Mouse (Mus musculus) megakaryocyte-erythroid progenitor cell, adult 5-6 weeks (primary cell): Measurements from ENCODE around the gene Kcnh5. TPM values are rescaled to one million over a fixed set of nuclear protein-coding genes. Genes with fewer than 3 reads are reported as not detected.

Experiments used
- ATAC-seq: replicated peaks from 2 replicates; pipeline ENCODE4 v1.8.0; 2016; ENCODE audit warnings: mild to moderate bottlenecking, inconsistent platforms; ENCODE audit not compliant: severe bottlenecking, poor library complexity, low FRiP score, low TSS enrichment
- total RNA-seq, 2 experiments: library from RNA; stranded (forward) in 1 of 2; stranded (reverse) in 1 of 2; fragments of 200-1000, 215-1000 nt in 1 of 2; fragments of >200 nt in 1 of 2; fragmentation: Nextera tagmentation in 1 of 2; gene quantifications; 2 replicates each; pipeline ENCODE4 v1.2.3; 2014 to 2017

The Kcnh5 gene
- total RNA-seq, 2 experiments from 2014 or later: not detected

GRCm38 (mm10) chr12:74969420-74969819 lies 207.7 kb downstream of the Kcnh5 start:
- ATAC-seq: no peak

- ATAC-seq: no peak
Measured at GRCm38 (mm10) chr12:74966266-74966665, 210.9 kb downstream of the Kcnh5 start.

DNA sequence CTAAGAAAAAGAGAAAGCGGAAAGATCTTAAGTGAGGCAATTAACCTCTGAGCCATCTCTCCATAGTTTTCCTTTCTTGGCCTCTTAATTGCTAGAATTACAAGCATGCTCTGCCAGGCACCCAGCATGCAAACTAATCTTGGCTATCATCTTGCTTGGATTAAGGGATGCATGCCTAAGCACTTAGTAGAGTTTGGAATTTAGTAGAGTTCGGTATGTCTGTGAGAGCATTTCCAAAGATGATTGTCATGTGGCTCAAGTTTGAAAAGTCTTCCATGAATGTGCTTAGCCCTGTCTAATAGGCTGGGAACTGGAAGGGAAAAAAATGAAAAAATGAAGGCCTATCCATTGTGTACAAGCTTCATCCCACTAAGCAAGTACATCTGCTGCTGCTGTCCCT lies 224.5 kb downstream of the Kcnh5 start:
- ATAC-seq: no peak

DNA sequence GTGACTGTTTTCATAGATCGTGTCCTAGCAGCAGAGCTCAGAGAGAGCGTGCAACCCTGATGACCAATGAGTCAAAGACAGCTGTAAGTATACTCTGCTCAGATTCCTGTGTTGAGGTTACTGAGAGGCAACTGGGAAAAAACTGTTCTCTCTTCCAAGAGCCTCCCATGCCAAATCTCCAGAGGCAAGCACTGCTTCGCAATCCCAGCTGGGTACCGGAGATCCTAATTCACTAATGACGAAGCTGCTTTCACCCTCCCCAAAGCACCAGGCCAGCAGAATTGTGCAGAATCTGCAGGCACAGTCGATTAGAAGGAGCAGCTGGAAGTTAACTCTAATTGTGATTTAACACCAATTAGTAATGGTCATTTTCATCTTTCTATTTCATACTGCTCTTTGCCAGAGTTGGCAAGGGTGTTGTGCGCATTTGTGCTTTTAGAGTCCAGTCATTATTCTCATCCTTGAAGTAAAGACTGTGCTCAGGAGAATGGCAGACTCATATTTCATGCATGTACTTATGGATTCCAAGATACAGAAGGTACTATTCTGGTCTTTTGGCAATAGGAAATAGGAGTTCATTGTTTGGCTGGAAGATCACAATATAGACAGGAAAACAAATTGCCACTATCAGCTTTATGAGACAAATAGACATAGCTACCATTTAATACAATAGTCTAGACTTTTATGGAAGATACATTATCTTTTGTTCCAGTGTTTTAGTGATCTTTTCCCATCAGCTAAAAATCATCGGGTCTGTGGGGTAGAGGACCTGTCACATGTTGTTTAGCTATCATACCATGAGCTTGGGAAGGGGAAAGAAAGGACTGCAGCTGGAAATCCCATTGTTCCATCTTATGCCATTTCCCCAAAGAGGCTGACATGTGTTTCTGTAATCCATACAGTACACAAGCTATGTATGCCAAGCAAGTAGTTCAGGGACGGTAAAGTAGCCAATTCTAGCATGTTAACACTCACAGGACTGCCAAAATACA lies 225.7 kb downstream of the Kcnh5 start:
- ATAC-seq: no peak

- no peak for ATAC-seq
Measured at GRCm38 (mm10) chr12:74901331-74901730, 275.8 kb downstream of the Kcnh5 start.

- no peak for ATAC-seq
Measured at GRCm38 (mm10) chr12:74900777-74901176, 276.4 kb downstream of the Kcnh5 start.

DNA sequence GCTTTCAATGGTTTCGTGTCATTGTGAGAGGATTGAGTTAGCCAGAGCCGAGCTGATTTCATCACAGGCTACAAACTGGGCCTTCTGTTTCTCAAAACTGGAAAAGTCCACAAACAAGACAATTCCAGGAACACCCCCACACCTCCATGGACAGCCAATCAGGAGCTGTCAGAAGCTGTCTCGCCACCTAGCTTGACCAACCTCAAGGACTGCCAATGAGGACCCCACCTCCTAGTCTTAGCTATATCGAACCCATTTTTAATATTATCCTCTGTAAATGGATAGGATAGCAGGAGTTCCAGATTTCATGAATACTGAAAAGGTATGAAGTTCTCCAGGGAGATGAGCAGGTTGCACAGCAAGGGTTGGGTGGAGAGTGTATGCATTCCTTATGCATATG lies 278.1 kb downstream of the Kcnh5 start:
- no peak for ATAC-seq

DNA sequence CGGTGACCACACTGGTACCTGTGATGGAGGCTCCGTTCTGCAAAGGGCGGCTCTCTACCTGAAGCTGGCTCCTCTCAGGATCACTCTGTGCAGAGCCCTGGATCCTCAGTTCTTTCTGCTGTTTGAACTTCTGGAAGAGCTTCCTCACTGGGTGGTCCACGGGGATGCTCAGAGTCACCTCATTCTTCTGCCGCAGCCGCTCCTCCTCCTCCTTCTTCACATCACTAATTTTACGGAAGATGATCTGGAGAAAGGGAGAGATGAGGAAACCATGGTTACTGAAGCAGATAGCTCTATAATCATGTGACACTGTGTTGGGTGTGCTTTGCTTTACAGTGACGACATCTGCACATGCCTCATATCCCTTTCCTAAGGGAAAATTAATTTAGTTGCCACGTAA lies 278.9 kb downstream of the Kcnh5 start:
- no peak for ATAC-seq

DNA sequence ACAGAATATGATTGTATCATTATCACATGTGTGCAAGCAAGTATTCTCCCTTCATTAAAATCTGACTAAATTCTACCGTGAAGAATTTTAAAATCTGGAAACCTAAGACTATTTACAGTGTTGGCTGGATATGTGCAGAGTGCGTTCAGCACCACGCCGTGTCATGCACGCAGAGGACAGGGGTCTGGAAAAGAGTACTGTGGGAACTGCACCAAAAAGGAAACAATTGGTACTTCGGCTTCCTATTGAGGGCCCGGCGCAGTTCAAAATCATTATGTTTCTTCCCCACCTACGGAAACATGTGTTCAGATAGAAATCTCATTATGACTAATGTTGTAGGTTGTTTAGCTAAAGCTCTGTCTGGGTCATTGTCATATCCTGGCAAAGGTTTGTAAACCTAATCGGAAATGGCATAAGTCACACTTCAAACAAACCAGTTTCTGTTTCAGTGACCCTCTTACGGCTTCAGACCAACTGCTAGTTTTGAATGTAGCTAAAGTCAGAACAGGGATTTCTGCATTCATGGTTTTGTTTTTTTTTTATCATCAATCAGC lies 282.2 kb downstream of the Kcnh5 start:
- ATAC-seq: no peak

DNA sequence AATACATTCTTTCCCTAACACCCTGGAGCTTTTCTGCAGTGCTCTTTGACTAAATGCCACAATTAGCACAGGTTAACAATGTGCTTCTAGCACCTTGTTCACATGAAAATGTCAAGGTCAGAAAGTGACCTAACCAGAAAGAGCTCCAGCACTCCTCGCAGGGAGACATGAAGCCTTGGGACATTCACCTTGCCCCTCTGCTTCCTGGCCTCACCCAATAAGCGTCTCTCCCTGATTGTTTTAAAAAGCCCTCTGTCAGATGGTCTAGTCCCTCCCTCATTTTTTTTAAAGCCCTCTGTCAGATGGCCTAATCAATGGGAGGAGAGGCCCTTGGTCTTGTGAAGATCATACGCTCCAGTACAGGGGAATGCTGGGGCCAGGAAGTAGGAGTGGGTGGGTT lies 287.7 kb downstream of the Kcnh5 start:
- no peak for ATAC-seq

DNA sequence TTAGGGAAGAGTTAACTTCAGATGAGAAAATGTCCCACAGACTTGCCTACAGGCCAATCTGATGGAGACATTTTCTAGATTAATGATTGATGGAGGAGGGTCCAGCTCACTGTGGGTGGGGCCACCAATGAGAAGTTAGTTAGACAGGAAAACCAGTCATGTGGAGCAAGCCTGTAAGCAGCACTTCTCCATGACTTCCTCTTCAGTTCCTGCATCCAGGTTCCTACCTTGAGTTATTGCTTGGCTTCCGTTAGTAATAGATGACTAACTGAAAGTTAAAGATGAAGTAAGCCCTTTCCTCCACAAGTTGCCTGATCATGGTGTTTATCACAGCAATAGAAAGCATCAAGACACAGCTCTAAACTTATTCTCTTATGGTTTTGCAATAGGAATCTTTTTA lies 290.1 kb downstream of the Kcnh5 start:
- no peak for ATAC-seq

DNA sequence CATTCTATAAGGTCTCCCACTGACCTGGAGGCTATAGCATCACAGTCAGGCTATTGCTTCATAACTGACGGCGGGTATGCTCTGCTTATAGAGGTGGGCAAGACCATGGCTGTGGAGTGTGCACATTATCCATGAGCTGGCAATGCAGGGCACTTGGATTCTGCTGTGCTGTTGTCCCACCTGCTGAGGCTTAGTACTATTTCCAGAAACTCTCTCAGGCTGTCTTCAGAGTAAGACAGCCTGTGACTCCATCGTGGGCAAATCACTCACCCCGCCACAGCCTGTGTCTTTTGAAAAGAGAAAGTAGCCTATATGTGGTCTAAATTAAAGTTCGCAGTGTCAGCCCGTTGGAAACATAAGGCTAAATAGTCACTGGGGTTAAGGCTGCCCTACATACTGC lies 295.8 kb downstream of the Kcnh5 start:
- ATAC-seq: no peak

- no peak for ATAC-seq
Measured at GRCm38 (mm10) chr12:74855666-74856065, 321.5 kb downstream of the Kcnh5 start.

- no peak for ATAC-seq
Measured at GRCm38 (mm10) chr12:74854263-74854662, 322.9 kb downstream of the Kcnh5 start.

- no peak for ATAC-seq
Measured at GRCm38 (mm10) chr12:74850323-74850722, 326.8 kb downstream of the Kcnh5 start.

DNA sequence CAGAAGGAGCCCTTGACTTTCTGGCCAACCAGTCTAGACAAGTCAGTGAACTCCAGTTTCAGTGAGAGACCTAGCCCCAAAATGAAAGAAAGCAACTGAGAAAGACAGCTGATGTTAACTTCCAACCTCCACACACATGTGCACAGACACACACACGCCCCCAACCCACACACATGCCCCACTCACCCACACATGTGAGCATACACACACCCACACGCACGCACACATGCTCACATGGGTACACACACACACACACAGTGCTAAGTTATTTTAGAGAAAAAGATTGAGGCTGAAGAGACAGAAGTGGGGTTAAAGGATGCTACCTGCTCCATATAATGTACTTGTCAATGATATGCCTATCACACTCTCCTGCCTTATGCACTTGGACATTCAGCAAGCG lies 327.2 kb downstream of the Kcnh5 start:
- ATAC-seq: no peak

- ATAC-seq: no peak
Measured at GRCm38 (mm10) chr12:74848611-74849347, 328.4 kb downstream of the Kcnh5 start.
